Mouse (Mus musculus): ENCODE measurements around the gene Trpm8.

DNA sequence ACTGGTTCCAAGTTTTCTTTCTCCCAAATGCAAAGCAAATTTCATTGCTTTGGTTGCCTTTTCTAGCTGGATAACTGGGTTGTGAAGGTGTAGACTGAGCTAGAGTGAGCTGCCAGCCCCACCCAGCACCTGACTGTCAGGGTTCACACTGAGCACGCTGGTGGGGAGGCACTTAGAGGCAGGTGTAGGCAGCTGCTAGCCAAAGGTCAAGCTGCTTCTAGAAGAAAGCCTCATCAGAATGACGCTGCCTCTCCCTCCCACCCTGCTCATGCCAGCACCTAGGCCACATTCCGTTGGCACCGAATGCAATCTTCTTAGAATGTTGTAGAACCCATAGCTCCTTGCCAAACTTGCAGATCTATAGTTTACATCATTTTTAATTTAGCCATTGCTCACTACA, 130.9 kb downstream of the Trpm8 start:
- TF ChIP-seq POLR2A (IDR thresholded peaks at IDR 0.05; ENCODE audit: low read depth, low read length) (no peak), CTCF (IDR thresholded peaks at IDR 0.05; ENCODE audit: extremely low read depth, insufficient read depth, insufficient read length, insufficient replicate concordance) (no peak)

All from spleen, adult 2 months (tissue).